Mouse (Mus musculus): ENCODE measurements around the gene 4933405L10Rik.

Gene 4933405L10Rik

DNA sequence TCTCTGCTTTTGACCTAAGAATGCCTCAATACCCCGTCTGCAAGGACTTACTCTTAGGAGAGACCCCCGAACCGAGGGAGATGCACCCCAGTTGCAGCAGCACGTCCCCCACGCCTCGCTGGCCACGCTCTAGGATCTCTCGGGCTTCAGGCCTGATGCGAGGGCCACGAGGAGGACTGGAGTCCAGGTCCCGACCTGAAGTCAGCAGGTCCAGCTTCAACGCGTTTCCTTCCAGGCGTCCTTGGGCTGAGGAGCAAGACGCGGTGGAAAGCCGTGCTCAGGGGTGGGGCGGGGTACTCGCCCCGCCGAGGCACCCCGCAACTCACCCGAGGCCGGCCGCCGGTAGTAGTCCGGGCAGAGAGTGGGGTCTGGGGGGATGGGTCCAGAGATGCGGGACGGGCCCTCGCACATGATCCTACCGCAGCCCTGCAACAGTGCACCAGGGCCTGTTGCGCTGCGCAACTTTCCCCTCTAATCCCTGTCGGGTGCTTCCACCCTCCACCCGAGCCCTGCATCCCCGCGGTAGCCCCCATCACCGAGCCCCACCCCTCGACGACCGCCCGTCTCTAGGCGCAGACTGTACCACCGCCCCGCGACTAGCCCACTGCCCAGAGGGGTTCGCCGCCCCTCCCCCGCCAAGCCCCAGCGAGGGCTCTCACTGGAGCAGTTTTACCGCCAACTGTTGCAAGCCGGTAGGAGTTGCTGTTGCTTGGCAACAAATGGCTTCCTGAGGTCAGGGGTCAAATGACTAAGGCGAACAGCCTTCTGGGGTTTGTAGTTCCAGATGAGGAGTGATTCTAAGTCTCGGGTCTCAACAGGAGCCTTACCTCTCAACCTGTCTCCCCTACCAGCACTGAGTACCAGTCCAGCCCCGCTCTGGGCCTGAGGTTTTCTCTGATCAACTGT lies at the start of gene 4933405L10Rik, which contains the start of gene Enkd1:
Gene 4933405L10Rik (plus strand): TSS at position 158 of the 906 bp plus-strand sequence.
Gene Enkd1 (minus strand): TSS at position 713 of the 906 bp plus-strand sequence.
- peak; percentile 94 for DNase-seq

DNA sequence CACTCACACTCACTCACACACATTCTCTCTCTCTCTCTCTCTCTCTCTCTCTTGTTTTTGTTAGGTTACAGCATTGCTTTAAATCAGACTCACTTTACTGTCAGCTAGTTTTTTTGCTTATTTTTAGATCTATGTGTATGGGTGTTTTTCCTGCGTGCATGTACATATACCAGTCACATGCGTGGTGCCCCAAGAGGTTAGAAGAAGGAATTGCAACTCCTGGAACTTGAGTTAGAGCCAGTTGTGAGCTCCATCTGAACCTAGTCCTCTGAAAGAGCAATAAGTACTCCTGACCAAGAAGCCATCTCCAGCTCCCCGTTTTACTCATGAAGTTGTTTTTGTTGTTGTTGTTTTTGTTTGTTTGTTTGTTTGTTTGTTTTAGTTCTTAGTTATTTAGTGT lies 46.3 kb upstream of the 4933405L10Rik start:
- DNase-seq: peak; percentile 55

DNA sequence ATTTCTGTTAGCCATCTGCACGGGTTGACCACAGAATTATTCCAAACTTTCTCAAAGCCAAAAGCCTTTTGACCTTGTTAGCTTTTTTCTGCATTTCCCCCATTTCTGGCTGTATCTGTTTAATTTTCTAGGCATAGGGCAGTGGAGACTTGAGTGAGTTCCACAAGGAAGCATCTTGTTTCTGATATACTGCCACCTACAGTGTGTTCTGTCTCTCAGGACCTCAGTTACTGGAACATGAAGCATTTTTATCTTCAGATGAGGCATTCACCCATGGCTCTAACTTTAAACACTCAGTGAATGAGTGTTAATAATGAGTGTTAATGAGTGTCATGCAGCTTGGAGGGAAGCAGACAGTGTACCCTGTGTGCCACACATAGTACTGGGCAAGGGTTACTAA lies 29.6 kb upstream of the 4933405L10Rik start:
- DNase-seq: no peak

DNA sequence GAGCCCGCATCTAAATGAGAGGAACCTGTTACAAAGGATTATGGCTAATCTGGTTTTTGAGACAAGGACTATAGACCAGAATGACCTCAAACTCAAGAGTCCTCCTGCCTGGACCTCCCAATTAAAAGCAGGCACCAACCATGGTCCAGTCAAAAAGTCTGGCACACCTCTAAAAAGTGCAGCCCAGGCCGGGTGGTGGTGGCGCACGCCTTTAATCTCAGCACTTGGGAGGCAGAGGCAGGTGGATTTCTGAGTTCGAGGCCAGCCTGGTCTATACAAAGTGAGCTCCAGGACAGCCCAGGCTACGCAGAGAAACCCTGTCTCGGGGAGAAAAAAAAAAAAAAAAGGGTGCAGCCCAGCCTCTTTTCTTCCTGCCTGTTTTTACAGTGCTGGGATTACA lies 22.1 kb upstream of the 4933405L10Rik start:
- no peak for DNase-seq

DNA sequence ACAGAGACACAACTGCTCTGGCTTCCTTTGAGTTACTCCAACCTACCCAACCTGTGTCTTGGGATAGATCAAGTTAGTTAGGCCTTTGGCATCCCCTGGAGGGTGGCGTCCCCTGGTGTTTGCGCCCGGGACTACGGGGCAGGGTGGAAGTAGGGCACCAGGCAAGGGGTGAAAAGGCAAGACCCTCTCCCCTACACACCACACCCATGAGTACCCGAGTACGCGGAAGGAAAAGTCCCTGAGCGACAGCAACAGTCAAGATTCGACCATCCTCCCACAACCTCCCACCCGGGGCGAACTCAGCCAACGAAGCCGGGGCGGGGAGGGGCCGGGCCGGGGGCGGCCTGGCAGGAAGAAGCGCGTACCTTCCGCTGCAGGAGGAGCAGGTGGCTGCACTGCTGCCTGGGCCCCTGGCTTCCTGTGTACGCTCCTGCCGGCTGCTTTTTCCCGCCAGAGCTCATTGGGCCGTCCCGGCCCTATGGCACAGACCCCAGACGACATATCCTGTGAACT lies 21.6 kb upstream of the 4933405L10Rik start, which contains the start of gene Carmil2:
Gene Carmil2 (plus strand): TSS at position 479 of the 513 bp plus-strand sequence.
- peak; percentile 83 for DNase-seq

DNA sequence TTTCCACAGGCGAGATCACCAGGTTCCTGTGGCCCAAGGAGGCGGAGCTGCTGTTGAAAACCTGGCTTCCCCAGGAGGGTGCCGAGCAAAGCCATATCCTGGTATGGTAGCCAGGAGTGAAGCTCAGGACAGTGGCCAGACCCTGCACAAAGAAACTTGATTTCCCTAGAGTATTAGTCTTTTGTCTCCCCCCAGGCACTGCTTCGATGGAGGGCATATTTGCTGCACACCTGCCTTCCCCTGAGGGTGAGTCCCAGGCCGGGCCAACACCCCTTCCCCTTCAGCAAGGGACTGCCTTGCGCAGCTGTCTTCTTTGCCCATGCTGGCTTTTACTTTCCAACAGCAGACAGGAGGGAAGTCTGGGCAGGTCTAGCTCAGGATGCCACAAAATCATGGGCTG lies 20.9 kb upstream of the 4933405L10Rik start:
- DNase-seq: no peak

DNA sequence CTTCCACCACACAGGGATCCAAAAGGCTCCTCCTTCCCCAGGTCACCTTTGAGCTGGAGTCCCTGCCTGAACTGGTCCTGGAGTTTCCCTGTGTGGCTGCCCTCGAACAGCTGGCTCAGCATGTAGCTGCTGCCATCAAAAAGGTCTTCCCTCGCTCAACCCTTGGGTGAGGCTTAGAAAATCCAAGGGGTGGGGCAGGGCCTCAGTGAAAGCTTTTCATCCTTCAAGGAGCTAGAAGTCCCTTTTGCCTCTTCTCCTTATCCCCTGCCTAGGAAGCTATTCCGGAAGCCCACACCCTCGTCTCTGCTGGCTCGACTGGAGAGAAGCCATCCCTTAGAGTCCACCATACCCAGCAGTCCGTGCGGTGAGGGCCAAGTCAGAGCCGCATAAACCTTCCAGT lies 19.9 kb upstream of the 4933405L10Rik start:
- DNase-seq: no peak

DNA sequence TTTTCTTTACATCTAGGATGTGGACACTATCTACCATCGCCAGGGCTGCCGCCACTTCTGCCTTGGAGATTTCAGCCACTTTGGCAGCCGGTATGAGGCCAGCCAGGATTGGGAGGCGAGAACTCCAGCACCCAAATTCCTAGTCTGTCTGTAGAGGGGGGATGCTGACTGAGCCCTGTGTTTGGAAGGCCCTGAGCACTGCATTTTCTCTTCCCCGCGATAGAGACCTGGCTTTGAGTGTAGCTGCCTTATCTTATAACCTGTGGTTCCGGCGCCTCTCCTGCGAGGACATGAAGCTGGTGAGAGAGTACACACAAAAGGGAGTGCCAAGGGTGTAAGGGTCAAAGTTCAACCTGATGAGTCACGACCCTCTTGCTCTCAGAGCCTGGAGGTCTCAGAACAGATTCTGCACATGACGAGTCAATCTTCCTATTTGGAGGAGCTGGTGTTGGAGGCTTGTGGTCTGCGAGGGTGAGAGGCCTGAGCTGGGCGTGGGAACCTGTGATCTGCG lies 19.2 kb upstream of the 4933405L10Rik start:
- no peak for DNase-seq

DNA sequence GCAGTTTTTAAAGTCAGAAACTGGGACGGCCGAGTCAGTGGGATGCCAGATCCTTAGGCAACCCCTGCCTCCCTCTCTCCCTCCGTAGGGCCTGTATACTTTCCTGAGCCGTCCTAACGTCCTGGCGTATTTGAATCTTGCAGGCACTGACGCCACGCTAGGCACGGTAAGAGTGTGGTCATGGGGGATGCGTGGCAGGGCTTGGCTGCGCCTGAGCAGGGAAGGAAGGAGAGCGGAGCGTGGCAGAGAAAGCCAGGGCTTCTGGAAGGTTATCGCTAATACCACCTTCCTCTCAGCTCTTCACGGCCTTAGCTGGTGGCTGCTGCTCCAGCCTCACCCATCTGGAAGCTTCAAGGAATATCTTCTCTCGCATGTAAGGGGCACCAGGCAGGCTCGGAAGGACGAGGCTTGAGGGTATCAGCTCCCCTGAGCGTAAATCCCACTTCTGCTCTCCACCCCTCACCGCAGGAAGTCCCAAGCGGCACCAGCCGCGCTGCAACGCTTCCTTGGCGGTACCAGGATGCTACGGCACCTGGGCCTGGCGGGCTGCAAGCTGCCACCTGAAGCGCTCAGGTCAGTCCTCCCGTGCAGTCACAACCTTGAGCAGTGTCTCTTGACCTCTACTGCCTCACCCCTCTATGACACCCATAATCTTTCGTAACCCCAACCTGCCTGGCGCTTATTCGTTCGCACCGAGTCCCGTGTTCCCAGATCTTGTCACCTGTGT lies 18.0 kb upstream of the 4933405L10Rik start:
- DNase-seq: no peak

DNA sequence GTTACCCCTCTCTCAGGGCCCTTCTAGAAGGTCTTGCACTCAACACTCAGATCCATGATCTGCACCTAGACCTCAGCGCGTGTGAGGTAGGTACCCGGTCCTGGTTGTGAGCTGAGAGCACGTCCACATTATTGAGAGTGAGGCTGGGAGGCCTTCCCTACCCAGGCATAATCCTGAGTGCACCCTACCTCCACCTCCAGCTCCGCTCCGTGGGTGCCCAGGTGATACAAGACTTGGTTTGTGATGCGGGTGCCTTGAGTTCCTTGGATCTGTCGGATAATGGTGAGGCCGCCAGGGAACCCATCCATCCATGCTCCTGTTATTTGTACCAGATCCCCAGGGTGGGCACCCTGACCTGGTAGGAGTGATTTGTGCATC lies 17.5 kb upstream of the 4933405L10Rik start:
- DNase-seq: no peak

DNA sequence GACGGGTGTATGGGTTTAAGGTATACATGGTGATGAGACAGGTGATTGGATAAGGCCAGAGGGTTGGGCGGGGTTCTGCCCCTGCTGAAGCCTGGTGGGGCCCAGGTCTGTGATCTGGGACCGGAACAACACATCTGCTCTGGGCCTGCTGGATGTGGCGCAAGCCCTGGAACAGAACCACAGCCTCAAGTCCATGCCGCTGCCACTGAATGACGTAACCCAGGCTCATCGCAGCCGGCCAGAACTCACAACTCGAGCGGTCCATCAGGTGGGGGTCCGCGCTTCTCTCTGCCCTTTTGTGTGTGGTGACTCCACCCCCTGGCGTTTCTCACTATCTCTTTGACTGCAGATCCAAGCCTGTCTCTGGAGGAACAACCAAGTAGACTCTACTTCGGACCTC lies 16.5 kb upstream of the 4933405L10Rik start:
- DNase-seq: no peak

DNA sequence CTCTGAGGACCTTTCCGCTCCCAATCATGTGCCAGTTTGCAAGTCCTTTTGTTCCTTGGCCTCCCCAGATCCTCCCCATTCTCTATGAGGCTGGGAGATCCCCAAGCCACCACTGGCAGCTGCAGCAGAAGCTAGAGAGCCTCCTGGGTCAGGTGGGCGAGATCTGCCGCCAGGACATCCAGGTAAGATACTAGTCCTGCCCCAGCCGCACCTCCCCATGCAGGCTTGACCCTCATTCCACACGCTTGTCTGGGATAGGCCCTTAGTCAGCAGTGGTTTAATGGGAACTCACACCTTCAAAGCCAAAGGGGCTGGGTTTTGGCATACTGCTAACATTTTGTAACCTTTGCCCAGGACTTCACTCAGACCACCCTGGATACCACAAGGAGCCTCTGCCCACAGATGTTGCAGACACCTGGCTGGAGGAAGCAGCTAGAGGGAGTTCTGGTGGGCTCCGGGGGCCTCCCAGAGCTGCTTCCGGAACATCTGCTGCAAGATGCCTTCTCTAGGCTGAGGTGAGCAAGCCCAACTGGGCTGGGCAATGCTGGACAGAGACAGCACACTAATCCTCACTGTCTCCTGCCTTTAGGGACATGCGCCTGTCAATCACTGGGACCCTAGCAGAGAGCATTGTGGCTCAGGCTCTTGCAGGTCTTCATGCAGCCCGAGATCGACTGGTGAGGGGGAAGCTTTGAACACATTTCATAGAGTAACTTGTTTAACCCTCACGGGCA lies 14.8 kb upstream of the 4933405L10Rik start:
- DNase-seq: no peak

DNA sequence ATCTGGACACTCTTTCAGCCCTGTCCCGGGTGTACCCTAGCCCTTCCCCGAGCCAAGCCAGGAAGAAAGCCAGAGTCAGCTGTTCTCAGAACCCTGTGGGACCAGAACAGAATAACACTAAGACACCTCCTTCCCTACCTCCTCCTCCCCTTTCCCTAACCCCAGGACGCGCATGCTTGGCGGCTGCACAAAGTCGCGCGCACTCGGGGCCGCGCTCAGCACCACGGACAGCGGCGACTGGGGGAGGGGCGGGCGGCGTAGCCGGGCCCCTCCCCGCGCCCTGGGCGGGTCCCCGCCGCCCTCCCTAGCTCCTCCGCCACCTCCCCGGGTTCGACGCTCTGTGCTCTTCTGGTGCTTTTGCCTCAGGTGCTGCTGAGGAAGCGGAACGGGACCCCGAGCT lies 13.8 kb upstream of the 4933405L10Rik start:
- peak; percentile 78 for DNase-seq

DNA sequence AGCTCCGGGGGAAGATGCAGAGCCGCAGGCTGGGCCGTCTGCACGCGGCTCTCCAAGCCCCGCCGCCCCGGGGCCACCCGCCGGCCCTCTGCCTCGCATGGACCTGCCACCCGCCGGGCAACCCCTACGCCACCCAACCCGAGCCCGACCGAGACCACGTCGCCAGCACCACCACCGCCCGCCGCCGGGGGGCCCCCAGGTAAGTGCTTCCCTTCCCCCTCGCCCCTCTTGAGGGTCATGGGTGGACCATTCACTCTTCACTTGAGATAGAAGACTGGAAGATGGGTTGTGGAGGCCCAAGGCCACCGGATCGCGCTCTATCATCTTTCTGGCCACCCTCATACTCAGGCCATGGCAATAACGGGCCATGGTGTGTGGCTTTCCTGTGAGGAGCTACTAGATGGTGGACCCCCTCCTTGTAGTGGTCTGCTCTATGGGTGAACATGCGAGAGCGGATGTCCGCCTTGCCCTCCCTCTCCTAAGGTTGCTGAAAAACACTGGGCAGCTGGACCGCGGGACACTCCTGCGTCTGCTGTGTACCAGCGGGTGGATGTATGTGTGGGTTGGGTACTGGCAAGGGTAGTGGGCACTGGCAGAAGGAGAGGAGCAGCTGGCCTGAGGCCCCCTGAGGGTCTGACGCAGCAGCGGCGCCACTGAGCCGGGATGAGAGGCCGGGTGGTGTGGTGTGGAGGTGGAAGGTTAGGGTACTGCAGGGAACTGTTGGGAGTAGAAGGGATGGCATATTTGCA lies 13.2 kb upstream of the 4933405L10Rik start:
- no peak for DNase-seq

DNA sequence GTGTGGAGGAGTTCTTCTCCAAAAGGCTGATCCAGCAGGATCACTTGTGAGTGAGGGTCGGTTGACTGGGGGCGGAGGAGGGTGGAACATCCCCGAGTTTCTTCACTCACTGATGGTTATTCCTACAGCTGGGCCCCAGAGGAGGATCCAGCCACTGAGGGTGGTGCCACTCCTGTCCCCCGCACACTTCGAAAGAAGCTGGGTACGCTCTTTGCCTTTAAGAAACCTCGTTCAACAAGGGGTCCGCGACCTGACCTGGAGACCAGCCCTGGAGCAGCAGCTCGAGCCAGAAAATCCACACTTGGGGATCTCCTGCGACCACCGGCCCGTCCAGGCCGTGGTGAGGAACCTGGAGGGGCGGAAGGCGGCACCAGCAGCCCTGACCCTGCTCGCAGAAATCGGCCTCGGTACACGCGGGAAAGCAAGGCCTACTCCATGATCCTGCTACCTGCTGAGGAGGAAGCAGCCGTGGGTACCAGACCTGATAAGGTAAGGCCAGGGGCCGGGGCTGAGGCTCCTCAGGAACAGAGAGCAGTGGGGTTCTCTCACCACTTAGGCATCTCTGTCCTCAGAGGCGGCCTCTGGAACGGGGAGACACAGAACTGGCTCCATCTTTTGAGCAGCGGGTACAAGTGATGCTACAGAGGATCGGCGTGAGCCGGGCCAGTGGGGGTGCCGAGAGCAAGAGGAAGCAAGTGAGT lies 12.2 kb upstream of the 4933405L10Rik start:
- no peak for DNase-seq

DNA sequence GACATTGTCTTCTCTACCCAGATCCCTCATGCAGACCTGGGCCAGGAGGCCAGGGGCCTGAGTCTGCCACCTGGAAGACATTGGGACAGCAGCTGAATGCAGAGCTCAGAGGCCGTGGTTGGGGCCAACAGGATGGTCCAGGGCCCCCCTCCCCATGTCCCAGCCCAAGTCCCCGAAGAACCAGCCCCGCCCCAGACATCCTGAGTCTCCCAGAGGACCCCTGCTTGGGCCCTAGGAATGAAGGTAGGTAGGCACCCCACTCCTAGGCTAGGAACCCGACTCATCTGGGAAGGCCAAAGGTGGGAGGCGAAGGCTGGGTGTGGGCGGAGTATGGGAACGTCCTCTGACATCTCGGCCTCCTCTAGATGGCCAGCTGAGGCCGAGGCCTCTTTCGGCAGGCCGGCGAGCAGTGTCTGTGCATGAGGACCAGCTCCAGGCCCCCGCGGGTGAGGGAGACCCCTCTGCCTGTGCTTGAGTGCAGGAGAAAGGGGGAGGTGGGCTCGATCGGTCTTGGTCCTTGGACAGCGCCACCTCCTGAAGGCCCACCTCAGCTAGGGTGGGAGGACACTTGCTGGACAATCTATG lies 10.2 kb upstream of the 4933405L10Rik start:
- no peak for DNase-seq

DNA sequence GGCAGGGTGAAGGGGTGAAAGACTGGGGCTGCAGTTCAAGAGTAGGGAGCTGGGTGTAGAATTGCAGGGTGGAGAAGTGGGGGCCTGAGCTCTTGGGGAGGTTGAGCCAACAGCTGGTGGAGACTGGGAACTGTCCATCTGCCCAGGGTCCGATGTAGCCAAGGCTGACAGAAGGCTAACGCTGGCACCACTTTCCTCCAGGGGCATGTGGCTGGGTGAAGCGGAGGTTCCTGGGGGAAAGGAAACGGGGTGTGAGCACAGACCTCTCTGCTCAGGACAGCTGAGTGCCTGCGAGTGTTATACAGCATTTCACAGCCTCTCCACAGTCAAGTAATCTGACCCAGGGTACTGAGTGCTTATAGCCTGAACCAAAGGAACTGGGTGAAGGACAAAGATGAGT lies 8.7 kb upstream of the 4933405L10Rik start:
- no peak for DNase-seq

DNA sequence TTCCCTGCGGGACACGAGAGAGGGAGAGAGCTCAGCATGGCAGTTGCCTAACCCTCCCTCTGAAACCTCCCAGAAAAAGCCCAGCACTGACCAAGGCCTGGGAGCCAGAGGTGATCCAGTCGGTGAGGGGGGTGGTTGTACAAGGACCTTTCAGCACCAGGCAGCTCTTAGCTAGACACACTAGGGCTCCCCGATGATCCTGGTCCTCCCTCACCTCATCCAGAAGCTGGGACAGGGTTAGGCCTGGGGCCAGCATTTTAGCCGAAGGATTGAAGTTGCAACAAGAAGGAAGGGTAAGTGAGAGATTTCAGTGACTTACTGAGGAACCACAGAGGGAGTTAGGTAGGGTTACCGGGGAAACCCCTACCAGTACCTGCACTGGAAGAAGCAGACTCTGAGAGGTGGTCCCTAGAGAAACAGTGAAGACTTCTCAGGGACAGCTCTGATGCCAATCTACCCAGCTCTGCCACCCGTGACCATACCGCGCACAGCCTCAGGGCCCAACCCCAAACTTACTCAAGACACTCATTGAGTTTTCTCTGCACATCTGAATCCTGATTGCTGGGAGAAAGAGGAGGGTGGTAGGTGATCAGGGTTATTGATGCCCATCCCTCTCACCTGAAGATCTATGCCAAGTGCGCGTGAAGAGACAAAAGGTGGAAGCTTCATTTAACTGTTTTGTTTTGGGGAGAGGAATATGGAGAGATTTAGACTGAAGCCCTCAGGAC lies 7.8 kb upstream of the 4933405L10Rik start:
- DNase-seq: no peak

DNA sequence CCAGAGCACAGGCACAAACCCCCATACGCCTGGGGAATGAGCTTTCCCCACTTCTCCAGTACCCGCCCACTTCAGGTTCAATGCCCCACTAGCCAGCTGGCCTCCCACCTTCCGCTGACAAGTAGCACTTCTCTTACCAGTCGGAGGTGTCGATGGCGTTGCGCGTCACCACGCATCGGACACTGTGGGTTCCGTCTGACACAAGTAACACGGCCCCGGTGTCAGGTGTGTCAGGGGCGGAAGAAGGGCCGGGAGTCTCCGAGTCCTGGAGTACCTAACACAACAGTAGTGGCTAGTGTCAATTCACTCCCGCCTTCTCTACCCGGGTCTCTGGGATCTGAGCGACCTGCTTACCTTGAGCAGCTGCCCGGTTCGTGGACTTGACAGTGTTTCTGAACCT lies 6.9 kb upstream of the 4933405L10Rik start:
- DNase-seq: peak; percentile 61
